Mouse (Mus musculus) heart, adult 10 weeks (tissue): ENCODE results near the gene Fer1l5. TPM values are rescaled to one million over a fixed set of nuclear protein-coding genes. Genes with fewer than 3 reads are reported as not detected.

ENCODE experiments used
- polyA plus RNA-seq: library from polyadenylated mRNA; stranded (reverse); fragments of 350-450 nt; fragmentation: Illumina TruSeq; extraction: RNeasy Lipid Tissue Mini Kit (QIAGEN cat#74804); gene quantifications from one replicate; pipeline ENCODE4 v1.2.3, GENCODE M21; 2014; ENCODE audit warnings: low read depth, low replicate concordance

Fer1l5 gene
- polyA plus RNA-seq = not detected

GRCm38 (mm10) chr1:36371934-36372845 lies at the start of gene Fer1l5:
TSS of gene Fer1l5 (plus strand) at chr1:36372291.

GRCm38 (mm10) chr1:36368969-36369645 lies 3.0 kb upstream of the Fer1l5 start, which contains the start of gene Kansl3:
TSS of gene Kansl3 (minus strand) at chr1:36369181.

GRCm38 (mm10) chr1:36444471-36445464 lies 72.7 kb downstream of the Fer1l5 start, which contains the start of gene Lman2l:
TSS of gene Lman2l (minus strand) at chr1:36445271.

DNA sequence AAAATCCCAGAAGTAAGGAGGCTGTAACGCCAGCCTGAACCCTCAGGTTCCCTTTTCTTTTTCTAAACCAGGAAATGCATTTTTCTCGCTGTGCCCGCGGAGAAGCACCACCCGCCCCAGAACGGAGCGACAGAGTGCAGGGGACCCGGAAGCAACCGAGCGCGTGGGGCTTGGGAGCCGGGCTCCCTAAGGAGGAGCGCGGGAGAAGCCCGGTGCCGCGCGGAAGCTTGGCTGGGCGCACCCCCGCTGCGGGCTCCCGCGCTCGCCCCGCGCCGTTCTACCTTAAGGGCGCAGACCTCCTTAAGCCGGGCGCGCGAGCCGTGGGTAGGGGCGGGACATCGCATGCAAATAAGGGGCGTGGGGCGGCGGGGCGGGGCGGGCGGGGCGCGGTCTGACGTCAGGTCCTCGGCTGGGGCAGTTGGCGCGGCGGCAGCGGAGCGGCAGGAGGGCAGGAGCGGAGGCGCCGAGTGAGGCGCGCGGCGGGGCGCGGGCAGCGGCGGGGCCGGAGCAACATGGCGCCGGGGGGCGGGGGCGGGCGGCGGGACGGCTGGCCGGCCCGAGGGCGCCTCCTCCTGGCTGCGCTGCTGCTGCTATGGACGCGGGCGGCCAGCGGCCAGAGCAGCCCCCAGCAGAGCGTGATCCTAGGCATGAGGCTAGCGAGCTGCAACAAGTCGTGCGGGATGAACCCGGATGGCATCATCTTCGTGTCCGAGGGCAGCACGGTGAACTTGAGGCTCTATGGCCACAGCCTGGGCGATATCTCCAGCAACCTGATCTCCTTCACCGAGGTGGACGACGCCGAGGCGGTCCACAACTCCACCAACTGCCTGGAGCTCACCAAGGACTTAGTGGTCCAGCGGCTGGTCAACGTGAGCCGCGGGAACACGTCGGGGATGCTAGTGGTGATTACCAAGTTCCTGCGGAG lies 99.4 kb downstream of the Fer1l5 start, which contains the start of gene Cnnm4:
TSS of gene Cnnm4 (plus strand) at position 440 of the 925 bp plus-strand sequence.

Other genes starting within 250 kb of the Fer1l5 start
- gene Uggt1, start 127.6 kb upstream of the Fer1l5 start, polyA plus RNA-seq = 18.2 TPM
- 4.7 TPM for gene Neurl3, start 97.6 kb upstream of the Fer1l5 start, polyA plus RNA-seq
- 8.5 TPM for gene Arid5a, start 64.6 kb upstream of the Fer1l5 start, polyA plus RNA-seq
- gene Kansl3, start 3.1 kb upstream of the Fer1l5 start, polyA plus RNA-seq = 57.0 TPM
- 24.8 TPM for gene Lman2l, start 73.0 kb downstream of the Fer1l5 start, polyA plus RNA-seq
- gene Cnnm4, start 99.3 kb downstream of the Fer1l5 start, polyA plus RNA-seq = 3.0 TPM
- 11.7 TPM for gene Cnnm3, start 139.6 kb downstream of the Fer1l5 start, polyA plus RNA-seq
- gene Ankrd23, start 164.6 kb downstream of the Fer1l5 start, polyA plus RNA-seq = 427 TPM
- not detected for gene Gm42417, start 167.1 kb downstream of the Fer1l5 start, polyA plus RNA-seq
- 8.9 TPM for gene Ankrd39, start 175.2 kb downstream of the Fer1l5 start, polyA plus RNA-seq
- gene Sema4c, start 186.1 kb downstream of the Fer1l5 start, polyA plus RNA-seq = 13.0 TPM